Mouse (Mus musculus) retina, adult 2 months (tissue): ENCODE data around the gene Fbxo3.
"Not testable (repeated sequence)": the region's sequence is repeated elsewhere in the genome, so short reads cannot be mapped to it uniquely, and the experiment has no call there.

ENCODE experiments used
- DNase-seq: peaks from one replicate; pipeline ENCODE4 v3.0.0-alpha.2; 2012; ENCODE audit warnings: low read depth, low spot score

Fbxo3 gene

DNA sequence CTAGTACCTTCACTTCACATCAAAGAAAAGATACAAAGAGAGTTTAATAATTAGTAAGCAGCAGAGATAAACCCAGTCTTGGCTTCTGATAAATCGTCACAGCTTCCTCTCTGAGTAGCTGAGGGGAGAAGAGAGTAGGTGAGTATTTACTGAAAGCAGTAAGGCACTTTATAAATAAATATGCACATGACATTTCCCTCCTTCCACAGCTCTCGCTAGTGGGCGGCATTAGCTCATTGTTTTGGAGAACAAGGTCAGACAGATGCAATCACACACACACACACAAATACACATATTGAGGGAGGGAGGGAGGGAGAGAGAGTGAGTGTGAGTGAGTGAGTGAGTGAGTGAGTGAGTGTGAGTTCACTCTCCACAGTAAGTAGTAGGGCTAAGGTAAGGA lies 8.8 kb downstream of the Fbxo3 start:
- no peak for DNase-seq

DNA sequence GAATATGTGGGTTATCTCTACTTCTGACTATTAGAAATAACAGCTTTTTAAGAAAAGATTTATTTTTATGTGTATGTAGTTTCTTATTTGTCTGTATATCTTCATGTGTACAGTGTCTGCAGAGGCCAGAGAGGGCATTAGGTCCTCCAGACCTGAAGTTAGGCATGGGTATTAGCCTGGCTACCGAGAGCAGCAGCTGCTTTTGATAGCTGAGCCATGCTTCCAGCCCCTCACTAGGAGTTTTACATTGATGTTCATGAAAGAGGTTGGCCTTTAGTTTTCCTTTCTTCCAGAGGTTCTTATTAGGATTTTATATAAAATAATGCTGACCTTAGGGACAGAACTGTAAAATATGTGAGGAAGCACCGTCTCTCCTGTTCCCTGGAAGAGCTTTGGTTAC lies 10.7 kb downstream of the Fbxo3 start:
- DNase-seq: no peak

DNA sequence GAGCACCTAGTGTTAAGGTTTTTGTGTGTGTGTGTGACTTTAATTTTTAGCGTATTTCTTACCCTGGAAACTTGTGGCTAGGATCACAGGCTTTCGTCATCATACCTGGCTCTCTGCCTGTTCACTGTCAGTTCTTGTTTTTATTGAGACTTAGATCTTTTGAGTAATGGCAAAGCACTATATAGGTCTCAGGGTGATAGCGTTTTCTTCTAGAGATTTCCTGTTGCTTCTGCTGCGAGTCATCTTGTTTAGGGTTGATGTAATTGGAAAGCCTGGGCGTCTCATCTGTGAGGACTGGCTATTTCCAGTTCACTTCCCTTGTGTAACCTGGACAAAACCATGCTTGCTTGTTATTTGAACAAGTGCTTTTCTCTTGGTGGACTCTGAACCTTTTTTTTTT lies 14.1 kb downstream of the Fbxo3 start:
- DNase-seq: no peak

DNA sequence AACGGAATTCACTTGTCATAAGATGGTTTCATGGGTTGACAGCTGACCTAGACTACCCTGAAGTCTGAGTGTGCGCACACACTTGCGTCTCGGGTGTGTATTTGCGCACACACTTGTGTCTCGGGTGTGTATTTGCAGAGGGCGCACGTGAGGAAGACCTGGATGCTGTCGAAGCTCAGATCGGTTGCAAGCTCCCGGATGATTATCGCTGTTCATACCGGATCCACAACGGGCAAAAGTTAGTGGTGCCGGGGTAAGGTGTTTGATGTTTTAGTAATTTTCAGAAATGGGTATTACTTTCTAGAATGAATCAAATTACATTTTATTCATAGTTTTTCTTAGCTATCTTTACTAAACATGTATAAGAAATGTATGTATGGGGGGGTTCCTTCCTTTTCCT lies 15.2 kb downstream of the Fbxo3 start:
- DNase-seq: no peak

DNA sequence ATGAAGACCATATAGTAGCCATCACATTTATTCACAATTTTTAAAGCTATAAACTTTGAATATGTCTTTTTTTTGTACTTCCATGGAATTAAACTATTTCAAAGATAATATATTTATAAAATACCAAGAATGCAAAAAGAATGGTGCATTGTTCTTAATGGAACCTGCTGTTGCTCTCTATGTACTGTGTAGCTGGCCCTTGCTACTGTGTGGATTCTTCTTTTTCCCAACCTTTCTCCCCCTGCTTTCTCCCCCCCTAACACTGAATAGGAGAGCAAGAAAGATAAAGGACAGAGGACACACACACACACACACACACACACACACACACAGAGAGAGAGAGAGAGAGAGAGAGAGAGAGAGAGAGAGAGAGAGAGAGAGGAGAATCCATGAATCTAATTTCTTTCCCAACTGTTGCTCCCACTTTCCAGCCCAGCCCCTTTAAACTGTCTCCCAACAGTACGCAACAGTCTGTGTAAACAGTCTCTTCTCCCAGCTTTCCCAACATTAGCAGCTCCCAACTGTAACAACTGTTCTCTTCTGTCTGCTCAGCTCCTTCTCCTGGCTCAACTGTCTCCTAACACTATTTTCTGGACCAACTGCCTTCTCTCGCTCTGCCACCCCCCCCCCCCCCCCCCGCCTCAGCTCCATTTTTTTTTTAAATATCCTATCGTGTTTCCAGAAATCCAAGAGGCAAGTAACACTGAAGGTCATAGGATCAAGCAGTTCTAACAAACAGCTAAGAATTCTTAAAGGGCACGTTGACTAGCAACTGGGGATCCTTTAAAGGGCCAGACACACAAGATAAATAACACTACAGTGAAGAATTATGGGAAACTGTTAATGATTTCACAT lies 16.3 kb downstream of the Fbxo3 start:
- DNase-seq: no peak

DNA sequence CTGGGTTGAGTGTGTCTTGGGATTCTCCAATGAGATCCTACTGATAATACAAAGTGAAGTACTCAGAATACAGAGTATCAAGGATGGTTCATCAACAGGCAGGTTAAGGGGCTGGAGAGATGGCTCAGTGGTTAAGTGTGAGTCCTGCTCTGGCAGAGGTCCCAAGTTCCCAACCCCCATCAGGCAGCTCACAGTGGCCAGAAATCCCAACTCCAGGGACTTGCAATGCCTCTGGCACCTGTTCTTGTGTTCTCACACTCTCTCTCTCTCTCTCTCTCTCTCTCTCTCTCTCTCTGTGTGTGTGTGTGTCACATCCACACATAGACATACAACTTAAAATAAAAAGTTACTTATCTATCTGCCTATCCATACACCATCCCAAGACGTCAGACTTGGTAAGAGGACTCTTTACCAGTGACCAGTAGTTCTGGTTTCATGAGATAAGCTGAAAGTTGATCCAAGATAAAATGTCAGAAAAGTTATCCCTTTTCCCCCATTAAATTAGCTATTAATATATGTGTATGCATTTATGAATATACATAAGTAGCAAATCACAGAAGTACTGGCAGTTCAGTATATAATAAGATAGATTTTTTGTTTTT lies 17.1 kb downstream of the Fbxo3 start:
- no peak for DNase-seq

DNA sequence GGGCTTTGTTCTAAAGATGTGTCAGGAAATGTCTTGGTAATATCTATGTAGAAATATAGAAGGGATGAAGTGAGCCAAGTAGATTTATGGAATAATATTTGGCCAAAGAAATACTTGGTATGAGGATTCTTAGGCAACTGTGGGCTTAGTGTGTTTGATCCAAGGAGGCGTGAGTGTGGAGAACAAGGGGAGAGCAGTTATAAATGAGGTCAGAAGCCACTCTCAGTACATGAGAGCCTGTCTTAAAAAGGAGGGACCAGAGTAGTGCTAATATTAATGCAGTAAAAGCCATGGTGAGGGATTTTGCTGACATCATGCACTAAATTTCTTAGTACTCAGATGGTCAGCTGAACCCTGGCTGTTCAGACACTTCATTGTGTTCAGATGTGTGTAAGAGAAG lies 30.9 kb downstream of the Fbxo3 start:
- no peak for DNase-seq

DNA sequence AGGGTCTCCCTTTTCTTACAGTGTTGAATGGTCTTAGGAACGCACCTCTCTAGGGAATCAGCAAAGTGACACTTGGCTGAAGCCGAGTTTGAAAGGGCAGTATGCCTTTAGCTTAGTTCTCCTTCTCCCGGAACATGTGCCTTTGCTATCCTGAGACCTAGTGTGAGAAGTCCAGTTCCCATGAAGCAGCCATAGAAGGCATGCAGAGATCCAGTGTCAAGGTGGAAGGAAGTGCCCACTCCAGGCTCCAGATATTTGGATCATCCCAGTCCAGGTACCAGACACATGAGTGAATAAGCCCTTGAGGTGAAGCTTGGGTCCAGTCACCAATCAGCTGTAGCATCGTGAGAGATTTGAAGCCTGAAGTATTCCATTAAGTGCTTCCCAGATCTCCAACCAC lies 31.4 kb downstream of the Fbxo3 start:
- no peak for DNase-seq

DNA sequence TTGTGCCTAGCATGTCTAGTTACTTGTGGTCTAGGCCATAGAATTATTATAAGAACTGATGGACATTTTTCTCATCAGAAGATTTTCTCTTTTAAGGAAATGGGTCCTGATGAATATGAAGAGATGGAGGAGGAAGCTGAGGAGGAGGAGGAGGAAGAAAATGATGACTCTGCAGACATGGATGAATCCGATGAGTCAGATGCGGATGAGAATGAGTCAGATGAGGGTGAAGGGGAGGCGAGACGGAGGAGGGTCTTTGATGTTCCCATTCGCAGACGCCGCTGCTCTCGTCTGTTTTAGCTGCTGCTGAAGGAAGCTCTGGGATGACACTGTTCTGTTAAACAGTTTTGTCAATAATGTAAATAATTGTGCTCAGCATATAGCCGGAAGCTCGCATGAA lies 32.3 kb downstream of the Fbxo3 start:
- DNase-seq: no peak

DNA sequence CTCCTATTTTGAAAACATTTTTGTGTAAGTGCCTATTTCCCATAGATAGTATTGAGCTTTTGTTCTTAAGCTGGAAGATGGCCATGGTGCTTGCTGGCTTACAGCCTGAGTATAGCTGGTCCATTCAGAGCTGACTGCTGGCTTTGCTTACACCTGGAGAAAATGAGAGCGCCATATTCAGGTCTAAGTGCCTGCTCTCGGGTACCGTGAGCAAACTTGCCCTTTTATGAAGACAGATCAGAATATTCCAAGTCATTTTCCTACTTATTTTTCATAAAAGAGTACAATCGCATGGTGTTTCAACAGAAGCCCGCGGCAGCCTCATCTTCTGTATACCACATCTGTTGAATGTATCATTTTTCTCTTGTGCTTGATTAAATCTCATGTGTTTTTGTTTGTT lies 33.5 kb downstream of the Fbxo3 start:
- no peak for DNase-seq

DNA sequence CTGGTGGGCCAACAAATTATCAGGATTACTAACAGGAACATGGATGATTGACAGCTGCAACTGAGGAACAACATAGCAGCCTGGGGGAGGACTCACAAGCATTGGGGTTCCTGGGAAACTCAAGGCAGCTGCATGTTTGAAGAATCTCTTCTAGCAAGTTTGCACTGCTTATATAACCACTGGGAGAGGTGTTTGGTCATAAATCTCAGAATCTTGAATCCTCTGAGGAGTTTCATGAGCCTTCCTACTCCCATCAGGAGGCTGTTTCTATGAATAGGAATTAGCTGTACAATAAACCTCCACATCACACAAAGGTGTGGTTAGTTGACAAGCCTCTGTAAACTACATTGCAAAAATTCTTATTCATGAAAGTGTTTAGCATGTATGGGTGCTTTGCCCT lies 35.1 kb downstream of the Fbxo3 start:
- no peak for DNase-seq

DNA sequence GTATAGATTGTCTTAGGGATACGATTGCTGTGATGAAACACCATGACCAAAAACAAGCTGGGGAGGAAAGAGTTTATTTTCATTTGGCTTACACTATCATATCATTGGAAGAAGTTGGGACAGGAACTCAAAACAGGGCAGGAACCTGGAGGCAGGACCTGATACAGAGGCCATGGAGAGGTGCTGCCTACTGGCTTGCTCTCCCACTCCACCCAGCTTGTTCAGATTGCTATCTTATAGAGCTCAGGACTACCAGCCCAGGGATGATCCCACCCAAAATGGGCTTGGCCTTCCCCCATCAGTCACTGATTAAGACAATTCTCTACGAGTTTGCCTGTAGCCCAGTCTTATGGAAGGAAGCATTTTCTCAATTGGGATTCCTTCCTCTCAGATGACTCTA lies 36.6 kb downstream of the Fbxo3 start:
- no peak for DNase-seq

DNA sequence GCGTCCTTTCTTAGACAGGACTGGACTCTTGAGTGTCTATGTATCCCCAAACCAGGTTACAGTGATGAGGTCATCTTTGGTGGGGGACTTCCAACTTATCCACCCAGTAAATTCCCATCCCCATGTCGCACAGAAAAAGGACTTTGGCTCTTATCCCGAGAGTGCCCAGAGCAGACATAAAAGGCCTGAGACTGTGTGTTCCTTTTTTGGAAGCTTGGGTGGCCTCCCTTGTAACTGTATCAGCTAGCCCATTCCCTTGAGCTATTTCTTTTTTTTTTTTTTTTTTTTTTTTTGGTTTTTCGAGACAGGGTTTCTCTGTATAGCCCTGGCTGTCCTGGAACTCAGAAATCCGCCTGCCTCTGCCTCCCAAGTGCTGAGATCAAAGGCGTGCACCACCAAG lies 38.0 kb downstream of the Fbxo3 start, which contains the start of gene Gm10912:
Gene Gm10912, plus strand, starts transcription at position 301 of the 400 bp plus-strand sequence.
- not testable (repeated sequence) for DNase-seq

DNA sequence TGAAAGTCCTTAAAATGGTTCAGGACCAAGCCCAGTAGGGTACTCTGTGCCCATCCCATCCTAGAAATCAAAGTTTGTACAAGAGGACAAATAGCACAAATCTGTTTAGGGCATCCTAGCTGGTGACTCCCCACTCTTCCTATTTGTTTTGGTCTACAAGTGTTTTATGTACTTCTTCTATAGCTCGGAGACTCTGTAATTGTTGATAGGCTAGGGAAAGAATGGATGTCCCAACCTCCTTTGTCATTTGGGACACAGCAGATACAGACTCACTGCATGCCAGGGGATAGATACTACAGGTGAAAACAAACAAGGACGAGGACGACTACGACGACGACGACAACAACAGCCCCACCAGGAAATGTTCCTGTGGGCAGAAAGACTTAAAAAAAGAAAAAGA lies 40.9 kb downstream of the Fbxo3 start, which contains the start of gene Gm10799:
Gene Gm10799, minus strand, starts transcription at position 101 of the 400 bp plus-strand sequence.
- DNase-seq: not testable (repeated sequence)

DNA sequence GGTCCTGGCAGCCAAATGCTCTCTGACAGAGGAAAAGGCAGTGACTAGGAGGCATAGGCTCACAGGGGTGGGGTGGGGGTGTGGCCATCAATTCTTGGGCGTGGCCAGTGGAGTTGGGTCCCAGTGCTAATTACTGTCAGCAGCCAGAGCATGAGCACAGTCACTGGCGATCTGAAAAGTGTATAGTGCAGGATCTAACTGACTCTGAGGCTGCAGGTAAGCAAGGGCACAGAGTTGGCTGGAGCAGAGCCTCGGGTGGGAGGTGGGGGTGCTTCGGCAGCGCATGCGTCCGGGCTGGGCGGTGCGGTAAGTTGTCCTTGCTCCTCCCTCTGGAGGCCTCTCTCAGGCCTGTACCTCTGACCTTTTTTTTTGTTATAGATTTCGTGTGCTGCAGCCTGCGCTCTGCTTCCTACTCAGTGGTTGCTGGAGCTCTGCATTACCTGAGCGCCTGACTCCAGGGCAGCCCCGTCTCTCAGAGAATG lies 42.2 kb downstream of the Fbxo3 start, which contains the start of gene Cd59b:
Gene Cd59b, plus strand, starts transcription at position 146 of the 482 bp plus-strand sequence.
- DNase-seq: peak; percentile 2

DNA sequence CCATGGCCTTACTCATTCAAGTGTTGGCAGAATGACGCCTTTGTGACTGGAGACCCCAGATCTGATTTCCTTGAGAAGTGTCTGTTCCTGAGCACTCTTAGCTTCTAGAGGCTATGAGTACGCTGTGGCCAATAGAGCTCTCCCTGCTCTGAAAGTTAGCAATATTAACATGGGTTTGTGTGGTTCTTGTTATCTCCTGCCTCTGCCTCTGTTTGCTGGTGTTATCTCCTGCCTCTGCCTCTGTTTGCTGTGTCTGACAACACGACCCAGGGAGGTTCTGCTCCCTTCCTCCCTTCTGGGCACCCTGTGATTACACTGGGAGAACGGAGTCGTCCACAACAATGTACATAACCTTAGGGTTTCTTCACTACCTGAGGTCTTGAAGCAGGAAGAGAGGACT lies 50.8 kb downstream of the Fbxo3 start:
- DNase-seq: not testable (repeated sequence)

DNA sequence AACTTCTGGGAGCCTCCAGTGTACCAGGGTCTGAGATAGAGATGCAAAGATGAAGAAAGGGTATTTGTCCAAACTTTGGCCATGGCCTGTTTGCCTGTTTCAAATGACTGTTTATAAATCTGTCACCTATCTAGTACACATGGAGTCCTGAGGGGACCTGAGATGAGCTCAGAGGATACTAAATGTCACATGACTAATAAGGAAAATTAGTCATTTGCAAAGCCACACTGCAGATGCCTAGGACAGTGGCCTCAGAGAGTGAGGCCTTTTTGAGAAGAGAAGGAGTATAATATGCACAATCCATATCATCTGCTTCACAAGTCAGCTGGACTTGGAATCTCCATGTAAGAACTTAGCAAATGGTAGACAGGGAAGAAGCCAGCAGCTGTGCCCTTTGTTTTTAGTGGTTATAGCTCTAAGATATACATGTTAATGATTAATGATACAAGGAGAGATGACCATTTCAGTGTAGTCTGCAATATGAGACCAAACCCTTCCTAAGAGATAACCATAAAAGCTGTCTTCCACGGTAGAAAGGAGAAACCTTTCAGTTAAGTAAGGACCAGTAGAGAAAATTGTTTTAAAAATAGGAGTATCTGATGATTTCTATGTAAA lies 54.0 kb downstream of the Fbxo3 start:
- not testable (repeated sequence) for DNase-seq

DNA sequence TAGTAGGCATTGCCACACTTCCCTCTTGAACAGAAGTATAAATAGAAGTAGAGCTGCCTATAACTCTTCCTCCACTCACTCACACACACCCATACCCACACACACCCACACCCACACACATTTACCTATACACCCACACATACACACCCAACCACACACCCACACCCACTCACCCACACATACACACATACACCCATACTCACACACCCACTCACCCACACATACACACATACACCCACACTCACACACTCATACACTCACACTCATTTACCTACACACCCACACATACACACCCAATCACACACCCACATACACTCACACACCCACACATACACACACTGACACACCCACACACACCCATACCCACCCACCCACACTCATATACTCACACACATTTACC lies 55.0 kb downstream of the Fbxo3 start:
- no peak for DNase-seq

DNA sequence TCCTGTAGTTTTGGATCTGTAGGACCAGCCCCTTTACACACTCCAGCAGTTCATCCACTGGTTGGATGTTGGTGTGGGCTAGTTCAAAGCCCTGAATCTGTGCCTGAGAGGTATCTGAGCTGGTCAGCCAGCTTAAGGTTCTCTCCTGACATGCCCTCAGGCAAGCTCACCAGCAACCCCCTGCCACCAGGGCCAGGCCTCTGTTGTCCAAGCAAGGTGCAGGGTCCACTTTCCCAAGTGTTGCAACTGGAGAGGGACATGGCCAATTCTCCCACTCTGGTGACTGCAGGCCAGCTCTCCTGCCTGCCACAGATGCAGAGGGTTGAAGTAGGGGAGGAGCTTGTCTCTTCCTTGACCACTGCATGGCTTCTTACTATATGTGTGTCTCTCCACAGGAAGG lies 56.5 kb downstream of the Fbxo3 start:
- not testable (repeated sequence) for DNase-seq

DNA sequence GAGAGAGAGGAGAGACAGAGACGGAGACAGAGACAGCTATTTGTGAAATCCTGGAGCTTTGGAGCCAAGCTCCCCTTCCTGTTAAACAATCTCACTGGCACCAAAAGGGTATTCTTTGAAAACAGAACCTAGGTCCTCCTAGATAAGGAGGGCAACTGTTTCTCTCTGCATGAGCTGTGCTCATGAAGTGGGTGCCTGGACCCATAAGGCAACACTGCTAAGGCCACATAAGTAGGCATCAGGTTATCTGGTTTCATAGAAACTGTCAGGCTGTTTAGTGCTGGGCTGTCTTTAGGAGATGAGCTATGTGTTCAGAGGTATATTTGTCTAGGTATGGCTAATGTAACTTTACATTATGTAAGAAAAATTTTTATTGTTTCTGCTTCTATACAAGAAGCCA lies 60.0 kb downstream of the Fbxo3 start:
- not testable (repeated sequence) for DNase-seq

DNA sequence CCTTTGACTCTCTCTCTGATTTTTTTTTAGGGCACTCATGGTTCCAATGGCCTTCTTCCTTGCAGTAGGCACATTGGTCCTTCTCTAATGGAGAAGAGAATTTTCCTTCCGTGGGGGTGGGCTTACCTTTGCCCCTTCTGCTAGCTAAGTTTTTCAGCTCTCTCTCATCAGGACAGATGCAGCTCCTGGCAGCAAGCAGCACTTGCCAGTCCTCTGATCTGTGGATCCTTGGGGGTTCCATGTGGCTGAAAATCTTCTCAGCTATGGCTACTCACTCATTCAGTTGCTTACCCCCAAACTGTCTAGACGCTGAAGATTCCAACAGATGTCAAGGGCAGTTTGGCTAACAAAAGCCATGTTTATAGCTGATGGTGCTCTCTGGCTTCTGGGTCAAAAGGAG lies 65.8 kb downstream of the Fbxo3 start:
- no peak for DNase-seq

DNA sequence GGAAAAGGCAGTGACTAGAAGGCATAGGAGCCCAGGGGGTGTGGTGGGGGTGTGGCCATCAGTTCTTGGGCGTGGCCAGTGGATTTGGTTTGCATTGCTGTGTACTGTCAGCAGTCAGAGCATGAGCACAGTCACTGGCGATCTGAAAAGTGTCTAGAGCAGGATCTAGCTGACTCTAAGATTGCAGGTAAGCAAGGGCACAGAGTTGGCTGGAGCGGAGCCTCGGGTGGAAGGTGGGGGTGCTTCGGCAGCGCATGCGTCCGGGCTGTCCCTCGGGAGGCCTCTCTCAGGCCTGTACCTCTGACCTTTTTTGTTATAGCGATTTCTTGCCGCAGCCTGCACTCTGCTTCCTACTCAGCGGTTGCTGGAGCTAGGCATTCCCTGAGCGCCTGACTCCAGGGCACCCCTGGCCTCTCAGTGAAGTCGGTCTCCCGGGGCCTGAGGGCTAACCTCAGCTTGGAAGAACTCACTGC lies 68.3 kb downstream of the Fbxo3 start, which contains the start of gene Cd59a:
Gene Cd59a, plus strand, starts transcription at position 61 of the 473 bp plus-strand sequence.
- DNase-seq: peak; percentile 66
